Mouse (Mus musculus): ENCODE measurements around the gene P2rx2. TPM values are rescaled to one million over a fixed set of nuclear protein-coding genes. Genes with fewer than 3 reads are reported as not detected.

P2rx2 gene
- polyA plus RNA-seq, 1 experiment from 2014 or later: 0.73 TPM

- 91% methylated on average over 7 of the region's 7 CpGs for WGBS
- Histone ChIP-seq H3K27ac (no peak overlapping the region), H3K36me3 (peaks cover 28% of the 10 kb centered on the region), H3K9me3 (no peaks in the 10 kb centered on the region), H3K4me1 (no peaks in the 10 kb centered on the region), H3K4me3 (replicated peaks) (no peak overlapping the region), H3K9ac (no peak overlapping the region), H3K27me3 (replicated peaks) (no peaks in the 10 kb centered on the region), H3K4me2 (no peak overlapping the region)
- no peak for ATAC-seq (ENCODE audit: insufficient read depth, low FRiP score, low read depth)
Measured at GRCm38 (mm10) chr5:110308861-110309260, 34.2 kb downstream of the P2rx2 start.

GRCm38 (mm10) chr5:110300591-110300990 is 42.4 kb downstream of the P2rx2 start:
- ATAC-seq (ENCODE audit: insufficient read depth, low FRiP score, low read depth): no peak
- Histone ChIP-seq H3K4me3 (replicated peaks) (no peak overlapping the region), H3K27me3 (replicated peaks) (no peaks in the 10 kb centered on the region), H3K4me2 (no peak overlapping the region), H3K9me3 (no peaks in the 10 kb centered on the region), H3K9ac (no peak overlapping the region), H3K36me3 (peaks cover 42% of the 10 kb centered on the region), H3K27ac (no peak overlapping the region), H3K4me1 (no peaks in the 10 kb centered on the region)
- 86% methylated on average over 2 of the region's 2 CpGs for WGBS

- Histone ChIP-seq H3K4me2 (no peak overlapping the region), H3K9ac (no peak overlapping the region), H3K36me3 (peaks cover 39% of the 10 kb centered on the region), H3K4me3 (replicated peaks) (no peak overlapping the region), H3K27ac (no peak overlapping the region), H3K4me1 (no peaks in the 10 kb centered on the region), H3K27me3 (replicated peaks) (no peaks in the 10 kb centered on the region), H3K9me3 (no peaks in the 10 kb centered on the region)
- no peak for ATAC-seq (ENCODE audit: insufficient read depth, low FRiP score, low read depth)
- WGBS: 92% methylated on average over 1 of the region's 1 CpGs
Measured at GRCm38 (mm10) chr5:110296637-110297036, 46.4 kb downstream of the P2rx2 start.

GRCm38 (mm10) chr5:110291649-110292048 is 51.4 kb downstream of the P2rx2 start:
- H3K9me3 ChIP-seq: no peaks in the 10 kb centered on the region
- H3K36me3 ChIP-seq: peaks cover 18% of the 10 kb centered on the region
- no peak for ATAC-seq (ENCODE audit: insufficient read depth, low FRiP score, low read depth)
- no peaks in the 10 kb centered on the region for H3K27me3 ChIP-seq (replicated peaks)
- H3K9ac ChIP-seq: no peak overlapping the region
- 88% methylated on average over 1 of the region's 1 CpGs for WGBS
- H3K4me3 ChIP-seq (replicated peaks): no peak overlapping the region
- H3K4me2 ChIP-seq: no peak overlapping the region
- H3K4me1 ChIP-seq: peaks cover 2% of the 10 kb centered on the region; the same call in 1 of the 2 replicates
- H3K27ac ChIP-seq: no peak overlapping the region

Other genes with a start within 250 kb of the P2rx2 start
- 1.6 and 1.8 TPM in 2 replicates for gene Gm35315, start 248.8 kb downstream of the P2rx2 start, polyA plus RNA-seq (2015; fragmentation: Nextera tagmentation; extraction: Ambion mirVana)
- 1.1 TPM in 2 replicates for gene Plcxd1, start 243.2 kb downstream of the P2rx2 start, polyA plus RNA-seq (2015; fragmentation: Nextera tagmentation; extraction: Ambion mirVana)
- 28.7 and 32.3 TPM in 2 replicates for gene Gtpbp6, start 235.0 kb downstream of the P2rx2 start, polyA plus RNA-seq (2015; fragmentation: Nextera tagmentation; extraction: Ambion mirVana)
- gene Zfp605, start 233.1 kb downstream of the P2rx2 start, polyA plus RNA-seq (2015; fragmentation: Nextera tagmentation; extraction: Ambion mirVana): 5.4 TPM in 2 replicates
- gene Chfr, start 207.4 kb downstream of the P2rx2 start, polyA plus RNA-seq (2015; fragmentation: Nextera tagmentation; extraction: Ambion mirVana): 32.6 and 34.3 TPM in 2 replicates
- 18.9 and 19.3 TPM in 2 replicates for gene Golga3, start 166.5 kb downstream of the P2rx2 start, polyA plus RNA-seq (2015; fragmentation: Nextera tagmentation; extraction: Ambion mirVana)
- 23.8 and 24.8 TPM in 2 replicates for gene Ankle2, start 112.2 kb downstream of the P2rx2 start, polyA plus RNA-seq (2015; fragmentation: Nextera tagmentation; extraction: Ambion mirVana)
- 50.2 and 55.4 TPM in 2 replicates for gene Pgam5, start 73.3 kb downstream of the P2rx2 start, polyA plus RNA-seq (2015; fragmentation: Nextera tagmentation; extraction: Ambion mirVana)
- 10.5 and 11.1 TPM in 2 replicates for gene Pxmp2, start 57.0 kb downstream of the P2rx2 start, polyA plus RNA-seq (2015; fragmentation: Nextera tagmentation; extraction: Ambion mirVana)
- gene Pole, start 56.9 kb downstream of the P2rx2 start, polyA plus RNA-seq (2015; fragmentation: Nextera tagmentation; extraction: Ambion mirVana): 24.0 and 28.8 TPM in 2 replicates
- gene Lrcol1, start 1.5 kb upstream of the P2rx2 start, polyA plus RNA-seq (2015; fragmentation: Nextera tagmentation; extraction: Ambion mirVana): not detected in 2 replicates
- gene Fbrsl1, start 105.3 kb upstream of the P2rx2 start, polyA plus RNA-seq (2015; fragmentation: Nextera tagmentation; extraction: Ambion mirVana): 11.1 and 12.0 TPM in 2 replicates
- gene Galnt9, start 201.1 kb upstream of the P2rx2 start, polyA plus RNA-seq (2015; fragmentation: Nextera tagmentation; extraction: Ambion mirVana): 0.46 and 0.71 TPM in 2 replicates

Measured in stomach, embryonic 15.5 days (tissue).